Mouse (Mus musculus) liver, adult 2 months (tissue): Measurements from ENCODE around the gene Ralgps2.

Experiments used
- CTCF ChIP-seq: fragments of 200-500 bp; IDR thresholded peaks from 2 replicates; pipeline ENCODE4 v1.5.1; 2011; ENCODE audit warnings: low read depth, low read length, control low read depth
- POLR2A ChIP-seq: fragments of 200-500 bp; IDR thresholded peaks from 2 replicates; pipeline ENCODE4 v1.6.1; 2011; ENCODE audit warnings: low read length, control low read depth; ENCODE audit not compliant: insufficient read depth; ENCODE audit errors: extremely low read depth

GRCm38 (mm10) chr1:156955926-156956760 lies 16.7 kb upstream of the Ralgps2 start:
- TF ChIP-seq CTCF (no peak), POLR2A (no peak)
